Mouse (Mus musculus) adrenal gland, postnatal 10 days (tissue): Measurements from ENCODE around the gene Erc2. TPM values are rescaled to one million over a fixed set of nuclear protein-coding genes. Genes with fewer than 3 reads are reported as not detected.

Source experiments
- DNase-seq: peaks from one replicate; pipeline ENCODE4 v3.0.0; 2021; ENCODE audit warnings: mixed read lengths
- total RNA-seq, 2 experiments: library from RNA; stranded (reverse); gene quantifications; 2 replicates each; pipeline ENCODE4 v1.2.3; 2021

Gene Erc2
- total RNA-seq, 2 experiments from 2014 or later, result 5.0 to 9.3 TPM

- no peak for DNase-seq
Measured at GRCm38 (mm10) chr14:28508288-28509258, 886.3 kb downstream of the Erc2 start.

- DNase-seq, result peak; percentile 56
Measured at GRCm38 (mm10) chr14:28509441-28510340, 887.5 kb downstream of the Erc2 start.

- peak; percentile 38 for DNase-seq
Measured at GRCm38 (mm10) chr14:28510341-28511028, 888.3 kb downstream of the Erc2 start.

GRCm38 (mm10) chr14:28511029-28511651 is 888.9 kb downstream of the Erc2 start:
- DNase-seq, result peak; percentile 14

- no peak for DNase-seq
Measured at GRCm38 (mm10) chr14:28512805-28513590, 890.8 kb downstream of the Erc2 start.

- DNase-seq, result no peak
Measured at GRCm38 (mm10) chr14:28514171-28514570, 891.9 kb downstream of the Erc2 start.

- DNase-seq, result no peak
Measured at GRCm38 (mm10) chr14:28515331-28515730, 893.1 kb downstream of the Erc2 start.

- no peak for DNase-seq
Measured at GRCm38 (mm10) chr14:28517631-28518560, 895.7 kb downstream of the Erc2 start.

GRCm38 (mm10) chr14:28521106-28521505 is 898.9 kb downstream of the Erc2 start:
- DNase-seq, result peak; percentile 53

- DNase-seq, result no peak
Measured at GRCm38 (mm10) chr14:28522611-28523010, 900.4 kb downstream of the Erc2 start.

- DNase-seq, result no peak
Measured at GRCm38 (mm10) chr14:28525566-28525965, 903.3 kb downstream of the Erc2 start.

Other genes with a start within 250 kb of the Erc2 start
- 10 to 100 TPM; 19.8 to 24.2 TPM for gene Fam208a, start 193.6 kb upstream of the Erc2 start, total RNA-seq
- gene Ccdc66, start 114.0 kb upstream of the Erc2 start, total RNA-seq, result 1 to 10 TPM; 7.2 to 9.3 TPM